Mouse (Mus musculus) small intestine, adult 2 months (tissue): ENCODE results near the gene Rps6kl1.

Source experiments
- CTCF ChIP-seq: fragments of 200-500 bp; IDR thresholded peaks from 2 replicates; pipeline ENCODE4 v1.5.1; 2012; ENCODE audit warnings: low read depth, mild to moderate bottlenecking, control low read depth, inconsistent platforms, low read length, moderate library complexity, mixed read lengths; ENCODE audit not compliant: insufficient replicate concordance, insufficient read length; ENCODE audit errors: extremely low read depth
- POLR2A ChIP-seq: fragments of 200-500 bp; IDR thresholded peaks from 2 replicates; pipeline ENCODE4 v1.6.1; 2012; ENCODE audit warnings: low read depth, mild to moderate bottlenecking, control low read depth, inconsistent platforms, low read length, moderate library complexity

GRCm38 (mm10) chr12:85150321-85151001 is 603 bp downstream of the Rps6kl1 start:
- TF ChIP-seq POLR2A (no peak), CTCF (no peak)
